Mouse (Mus musculus) heart, postnatal 0 days (tissue): Measurements from ENCODE around the gene Trim16.

Experiments used
- CTCF ChIP-seq: IDR thresholded peaks from 2 replicates; pipeline ENCODE4 v1.5.1; 2016; ENCODE audit warnings: antibody characterized with exemption, control low read depth, low read depth
- EP300 ChIP-seq: IDR thresholded peaks from 2 replicates; pipeline ENCODE4 v1.6.1; 2016; ENCODE audit warnings: antibody characterized with exemption, low read depth

GRCm38 (mm10) chr11:62873479-62873878 is 53.4 kb downstream of the Trim16 start:
- no peak for TF ChIP-seq CTCF
- TF ChIP-seq EP300, result no peak
